Mouse (Mus musculus): ENCODE data around the gene Patj.
"Not testable (repeated sequence)": the region's sequence is repeated elsewhere in the genome, so short reads cannot be mapped to it uniquely, and the experiment has no call there.

Gene Patj

GRCm38 (mm10) chr4:98395690-98396437 lies at the start of gene Patj:
Patj (plus strand) TSS chr4:98395785.
- peak; percentile 67 for DNase-seq (ENCODE audit: low read depth, low spot score)

- no peak for DNase-seq (ENCODE audit: low read depth, low spot score)
Observed at GRCm38 (mm10) chr4:98348580-98348979, 47.0 kb upstream of the Patj start.

GRCm38 (mm10) chr4:98358034-98358809 lies 37.4 kb upstream of the Patj start:
- no peak for DNase-seq (ENCODE audit: low read depth, low spot score)

GRCm38 (mm10) chr4:98375401-98375800 lies 20.2 kb upstream of the Patj start:
- no peak for DNase-seq (ENCODE audit: low read depth, low spot score)

- no peak for DNase-seq (ENCODE audit: low read depth, low spot score)
Observed at GRCm38 (mm10) chr4:98376943-98377342, 18.6 kb upstream of the Patj start.

GRCm38 (mm10) chr4:98382716-98383424 lies 12.7 kb upstream of the Patj start, which contains the start of gene Tm2d1:
Tm2d1 (minus strand) TSS chr4:98383306.
- DNase-seq (ENCODE audit: low read depth, low spot score), result peak; percentile 89

- DNase-seq (ENCODE audit: low read depth, low spot score), result no peak
Observed at GRCm38 (mm10) chr4:98385036-98385435, 10.5 kb upstream of the Patj start.

GRCm38 (mm10) chr4:98395346-98395689 lies 267 bp upstream of the Patj start:
- DNase-seq (ENCODE audit: low read depth, low spot score), result no peak

GRCm38 (mm10) chr4:98400926-98401583 lies 5.5 kb downstream of the Patj start:
- no peak for DNase-seq (ENCODE audit: low read depth, low spot score)

- no peak for DNase-seq (ENCODE audit: low read depth, low spot score)
Observed at GRCm38 (mm10) chr4:98401584-98401962, 6.0 kb downstream of the Patj start.

- no peak for DNase-seq (ENCODE audit: low read depth, low spot score)
Observed at GRCm38 (mm10) chr4:98403492-98403891, 7.9 kb downstream of the Patj start.

- no peak for DNase-seq (ENCODE audit: low read depth, low spot score)
Observed at GRCm38 (mm10) chr4:98404412-98404811, 8.8 kb downstream of the Patj start.

- no peak for DNase-seq (ENCODE audit: low read depth, low spot score)
Observed at GRCm38 (mm10) chr4:98408455-98408854, 12.9 kb downstream of the Patj start.

- DNase-seq (ENCODE audit: low read depth, low spot score), result not testable (repeated sequence)
Observed at GRCm38 (mm10) chr4:98415150-98415549, 19.6 kb downstream of the Patj start.

GRCm38 (mm10) chr4:98428371-98428770 lies 32.8 kb downstream of the Patj start:
- no peak for DNase-seq (ENCODE audit: low read depth, low spot score)

GRCm38 (mm10) chr4:98435641-98436457 lies 40.3 kb downstream of the Patj start:
- DNase-seq (ENCODE audit: low read depth, low spot score), result peak; percentile 49

GRCm38 (mm10) chr4:98436664-98437363 lies 41.2 kb downstream of the Patj start:
- peak; percentile 95 for DNase-seq (ENCODE audit: low read depth, low spot score)

GRCm38 (mm10) chr4:98439261-98440005 lies 43.8 kb downstream of the Patj start:
- no peak for DNase-seq (ENCODE audit: low read depth, low spot score)

- no peak for DNase-seq (ENCODE audit: low read depth, low spot score)
Observed at GRCm38 (mm10) chr4:98441248-98441647, 45.7 kb downstream of the Patj start.

Measured in CD4-positive helper T cell, adult 2 months (primary cell).